Mouse (Mus musculus): ENCODE results near the gene Set.

DNA sequence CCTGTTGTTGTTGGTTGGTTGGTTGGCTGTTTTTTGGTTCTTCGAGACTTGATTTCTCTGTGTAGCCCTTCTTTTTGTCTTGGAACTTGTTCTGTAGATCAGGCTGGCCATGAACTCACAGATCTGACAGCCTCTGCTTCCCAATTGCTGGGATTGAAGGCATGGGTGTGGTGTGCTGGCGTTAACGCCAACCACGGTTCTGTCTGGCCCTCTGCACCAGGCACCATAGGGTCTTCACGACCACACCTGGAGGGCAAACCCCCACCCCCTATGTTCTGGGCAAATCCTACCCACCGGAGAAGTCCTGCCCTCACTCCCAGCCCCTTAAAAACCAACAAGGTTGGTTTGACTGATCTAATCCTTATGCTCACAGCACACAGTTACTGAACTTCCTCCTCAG lies 19.8 kb downstream of the Set start:
- no peak for TF ChIP-seq USF1 (IDR thresholded peaks at IDR 0.05; ENCODE audit: low read depth, low read length)
- TF ChIP-seq IRF4 (IDR thresholded peaks at IDR 0.05; ENCODE audit: low read depth, low read length): no peak
- no peak for TF ChIP-seq MAX (IDR thresholded peaks at IDR 0.05; ENCODE audit: low read length)
- no peak for TF ChIP-seq JUN (IDR thresholded peaks at IDR 0.05; ENCODE audit: insufficient read depth, low read depth, low read length)
- TF ChIP-seq POLR2A (IDR thresholded peaks at IDR 0.05; ENCODE audit: low read depth, low read length): no peak
- no peak for TF ChIP-seq CTCF (conservative IDR thresholded peaks at IDR 0.05 in 1 of 2, IDR thresholded peaks at IDR 0.05 in 1 of 2; ENCODE audit: low read depth in 2 of 2, low read length in 2 of 2)
- TF ChIP-seq EP300 (IDR thresholded peaks at IDR 0.05; ENCODE audit: low read length): no peak
- TF ChIP-seq RCOR1 (conservative IDR thresholded peaks at IDR 0.05; ENCODE audit: low read depth, low read length): no peak
- no peak for TF ChIP-seq BHLHE40 (IDR thresholded peaks at IDR 0.05; ENCODE audit: low read depth, low read length)
- no peak for TF ChIP-seq NRF1 (IDR thresholded peaks at IDR 0.05; ENCODE audit: low read depth, low read length)

Data from CH12.LX (cell line).